Mouse (Mus musculus) small intestine, adult 2 months (tissue): Measurements from ENCODE around the gene Naa60. TPM values are rescaled to one million over a fixed set of nuclear protein-coding genes. Genes with fewer than 3 reads are reported as not detected.

Source experiments
- H3K27ac ChIP-seq: fragments of 200-500 bp; 2 replicates; pipeline ENCODE4 v1.5.1; 2012; ENCODE audit warnings: low read depth, low read length, control low read depth, inconsistent platforms; ENCODE audit not compliant: insufficient read depth
- H3K27me3 ChIP-seq: fragments of 200-500 bp; 2 replicates; pipeline ENCODE4 v1.6.1; 2012; ENCODE audit warnings: mild to moderate bottlenecking, moderate library complexity, low read length, inconsistent platforms; ENCODE audit not compliant: control insufficient read depth, insufficient read depth
- H3K36me3 ChIP-seq: fragments of 200-500 bp; 2 replicates; pipeline ENCODE4 v1.6.1; 2012; ENCODE audit warnings: mild to moderate bottlenecking, low read length, control low read depth, inconsistent platforms; ENCODE audit not compliant: control insufficient read depth, insufficient read depth
- H3K4me1 ChIP-seq: fragments of 200-500 bp; 2 replicates; pipeline ENCODE4 v1.6.1; 2012; ENCODE audit warnings: low read length, inconsistent platforms, mixed read lengths; ENCODE audit not compliant: control insufficient read depth, insufficient read depth, insufficient read length
- H3K4me3 ChIP-seq: fragments of 200-500 bp; 2 replicates; pipeline ENCODE4 v1.5.1; 2012; ENCODE audit warnings: low read depth, mild to moderate bottlenecking, control low read depth, inconsistent platforms, low read length, moderate library complexity
- CTCF ChIP-seq: fragments of 200-500 bp; IDR thresholded peaks from 2 replicates; pipeline ENCODE4 v1.5.1; 2012; ENCODE audit warnings: low read depth, mild to moderate bottlenecking, control low read depth, inconsistent platforms, low read length, moderate library complexity, mixed read lengths; ENCODE audit not compliant: insufficient replicate concordance, insufficient read length; ENCODE audit errors: extremely low read depth
- POLR2A ChIP-seq: fragments of 200-500 bp; IDR thresholded peaks from 2 replicates; pipeline ENCODE4 v1.6.1; 2012; ENCODE audit warnings: low read depth, mild to moderate bottlenecking, control low read depth, inconsistent platforms, low read length, moderate library complexity
- WGBS: fragments of 180-500 bp; shearing (Covaris S2); methylation state at CpG from one replicate; pipeline ENCODE4 v1.1.7; 2018; 5-methylcytosine and 5-hydroxymethylcytosine counted together
- polyA plus RNA-seq: library from polyadenylated mRNA; depleted of rRNA; stranded (reverse); fragments of >200 nt; gene quantifications from 2 replicates; pipeline ENCODE4 v1.2.3, GENCODE M21; 2012; rRNA removed

Gene Naa60
- polyA plus RNA-seq, 1 experiment = 67.6 TPM

DNA sequence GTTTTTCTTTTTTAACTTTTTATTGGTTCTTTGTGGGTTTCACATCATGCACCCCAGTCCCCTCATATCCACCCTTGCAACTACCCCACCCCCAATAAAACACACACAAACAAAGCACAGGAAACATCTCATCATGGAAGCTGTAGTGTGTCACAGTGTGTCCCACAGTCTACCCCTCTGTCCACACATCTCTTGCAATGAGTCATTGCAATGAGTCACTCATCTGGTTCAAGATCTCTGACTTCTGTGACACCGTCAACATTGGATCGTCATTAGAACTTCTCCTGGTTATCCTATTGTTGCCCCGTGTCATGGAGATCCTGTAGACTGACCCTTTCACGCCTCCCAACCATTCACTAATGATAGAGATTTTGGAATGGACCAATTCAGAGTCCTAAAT lies 62.5 kb downstream of the Naa60 start:
- no peaks in the 10 kb centered on the region for H3K27me3 ChIP-seq
- peaks cover 22% of the 10 kb centered on the region for H3K36me3 ChIP-seq
- no peaks in the 10 kb centered on the region for H3K4me1 ChIP-seq
- no peak overlapping the region for H3K27ac ChIP-seq
- no peak overlapping the region for H3K4me3 ChIP-seq
- no peak for TF ChIP-seq CTCF
- TF ChIP-seq POLR2A = no peak
- WGBS = 78% methylated on average over 4 of the region's 4 CpGs

DNA sequence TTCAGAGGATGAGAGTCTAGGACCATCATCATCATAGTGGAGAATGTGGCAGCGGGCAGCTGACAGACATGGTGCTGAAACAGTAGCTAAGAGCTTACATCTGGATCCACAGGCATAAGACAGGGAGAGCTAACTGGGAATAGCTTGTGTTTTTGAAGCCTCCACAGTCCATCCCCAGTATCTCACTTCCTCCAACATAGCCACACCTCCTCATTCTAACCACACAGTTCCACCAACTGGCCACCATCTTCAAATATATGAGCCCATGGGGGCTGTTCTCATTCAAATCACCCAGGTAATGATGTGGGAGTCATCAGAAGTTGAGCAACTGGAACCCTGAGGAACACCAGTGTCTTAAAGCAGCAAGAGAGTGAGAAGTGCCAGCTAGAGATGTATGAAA lies 79.0 kb downstream of the Naa60 start:
- no peaks in the 10 kb centered on the region for H3K36me3 ChIP-seq
- H3K27ac ChIP-seq = no peak overlapping the region
- H3K4me1 ChIP-seq = no peaks in the 10 kb centered on the region; the same call in 1 of the 2 replicates
- no peaks in the 10 kb centered on the region for H3K27me3 ChIP-seq
- TF ChIP-seq CTCF (no peak), POLR2A (no peak)
- WGBS = 87% methylated on average over 1 of the region's 1 CpGs
- no peak overlapping the region for H3K4me3 ChIP-seq

Other genes starting within 250 kb of the Naa60 start
- gene Mefv, start 154.3 kb upstream of the Naa60 start, polyA plus RNA-seq = 0.33 and 0.62 TPM in 2 replicates
- 2.5 and 3.8 TPM in 2 replicates for gene Zfp263, start 128.3 kb upstream of the Naa60 start, polyA plus RNA-seq
- not detected in 2 replicates for gene Olfr15, start 41.5 kb upstream of the Naa60 start, polyA plus RNA-seq
- 0.18 and 0.37 TPM in 2 replicates for gene Zfp174, start 25.1 kb upstream of the Naa60 start, polyA plus RNA-seq
- 0.66 and 0.87 TPM in 2 replicates for gene Zfp597, start 12.2 kb downstream of the Naa60 start, polyA plus RNA-seq
- not detected in 2 replicates for gene Gm20695, start 12.3 kb downstream of the Naa60 start, polyA plus RNA-seq
- 6.9 and 9.1 TPM in 2 replicates for gene 1700037C18Rik, start 36.3 kb downstream of the Naa60 start, polyA plus RNA-seq
- 0.89 and 2.7 TPM in 2 replicates for gene Cluap1, start 36.4 kb downstream of the Naa60 start, polyA plus RNA-seq
- gene Nlrc3, start 104.3 kb downstream of the Naa60 start, polyA plus RNA-seq = 6.1 and 9.9 TPM in 2 replicates
- gene Slx4, start 131.4 kb downstream of the Naa60 start, polyA plus RNA-seq = 12.3 and 31.6 TPM in 2 replicates
- 99.2 and 434 TPM in 2 replicates for gene Dnase1, start 164.6 kb downstream of the Naa60 start, polyA plus RNA-seq
- gene Trap1, start 205.5 kb downstream of the Naa60 start, polyA plus RNA-seq = 28.8 and 50.8 TPM in 2 replicates